ENCODE assay signal across 20 mouse cellular contexts in genomic region chr1:146211646-146212045, GRCm38 (mm10).
DNase-seq lines count a peak whose midpoint lies in the region; ATAC-seq and TF ChIP-seq lines count a peak whose summit lies in the region.
"Had no signal": no experiment of that assay in that cellular context is flagged by ENCODE, and none has a peak within 500 bp of the region (broad histone marks: within the 10 kb centered on the region; RNA-seq: fewer than 3 reads in every experiment).

No protein-coding gene starts in this region.

- H3K9ac ChIP-seq in hindbrain, embryonic 11.5 days (ENCODE audit: low read depth, low read length): no peak overlapping the region
- no peak overlapping the region for H3K9ac ChIP-seq in hindbrain, embryonic 13.5 days
- H3K9ac ChIP-seq in midbrain, postnatal 0 days (replicated peaks; ENCODE audit: low read length, poor library complexity, severe bottlenecking): no peak overlapping the region
- no peak overlapping the region for H3K9ac ChIP-seq in heart, embryonic 11.5 days (ENCODE audit: low read depth, low read length)
- H3K9ac ChIP-seq: forebrain, embryonic 12.5 days; hindbrain, embryonic 15.5 days; kidney, embryonic 15.5 days had no signal

- TF ChIP-seq CTCF in midbrain, postnatal 0 days (IDR thresholded peaks at IDR 0.05): peak; percentile 33
- TF ChIP-seq CTCF in brain, embryonic 14.5 days (IDR thresholded peaks at IDR 0.05; ENCODE audit: borderline replicate concordance, extremely low read depth, insufficient read depth, insufficient read length): no peak
- TF ChIP-seq CTCF in left cerebral cortex, adult 2 months (IDR thresholded peaks at IDR 0.05): no peak

- no peak for TF ChIP-seq POLR2A in brain, embryonic 14.5 days (IDR thresholded peaks at IDR 0.05; ENCODE audit: borderline replicate concordance, extremely low read depth, insufficient read depth, insufficient read length, poor library complexity, severe bottlenecking)

- peak; percentile 4 for DNase-seq in hindbrain, embryonic 11.5 days (ENCODE audit: low spot score)
- peak; percentile 81 for DNase-seq in midbrain, postnatal 0 days (ENCODE audit: low spot score)
- no peak for DNase-seq in midbrain, embryonic 10.5 days (ENCODE audit: low spot score)
- DNase-seq in brain, embryonic 14.5 days (ENCODE audit: low read depth): peak; percentile 71
- DNase-seq in left cerebral cortex, adult 2 months (ENCODE audit: extremely low spot score in 1 of 2, low spot score in 2 of 2): no peak
- DNase-seq: adrenal gland, postnatal 36 days; cerebellum, adult 2 months; gastrocnemius, postnatal 36 days; kidney, postnatal 4 days; liver; lung, postnatal 10 days; retina, postnatal 1 day; thymus, adult 2 months had no signal

- WGBS in hindbrain, embryonic 11.5 days: 92% methylated on average over 1 of the region's 1 CpGs
- 88% methylated on average over 1 of the region's 1 CpGs for WGBS in hindbrain, embryonic 13.5 days
- 84% methylated on average over 1 of the region's 1 CpGs for WGBS in midbrain, postnatal 0 days
- WGBS in midbrain, embryonic 10.5 days: 94% methylated on average over 1 of the region's 1 CpGs
- WGBS in heart, embryonic 11.5 days (ENCODE audit: insufficient replicate concordance): 81% methylated on average over 1 of the region's 1 CpGs

- no peak for ATAC-seq in hindbrain, embryonic 11.5 days (ENCODE audit: low FRiP score)
- no peak for ATAC-seq in hindbrain, embryonic 13.5 days (ENCODE audit: low FRiP score)
- no peak for ATAC-seq in midbrain, postnatal 0 days (ENCODE audit: low FRiP score)
- ATAC-seq in heart, embryonic 11.5 days (replicated peaks; ENCODE audit: insufficient number of reproducible peaks, low FRiP score, low TSS enrichment): no peak
- ATAC-seq: CD4-positive, CD25-positive, alpha-beta regulatory T cell, adult 4 months; intestine, embryonic 16.5 days had no signal

- no peaks in the 10 kb centered on the region for H3K9me3 ChIP-seq in hindbrain, embryonic 11.5 days (ENCODE audit: control insufficient read depth, low read length)
- no peaks in the 10 kb centered on the region for H3K9me3 ChIP-seq in hindbrain, embryonic 13.5 days
- H3K9me3 ChIP-seq in midbrain, postnatal 0 days (ENCODE audit: low read length): no peaks in the 10 kb centered on the region
- no peaks in the 10 kb centered on the region for H3K9me3 ChIP-seq in midbrain, embryonic 10.5 days (replicated peaks)
- H3K9me3 ChIP-seq in heart, embryonic 11.5 days (replicated peaks; ENCODE audit: control insufficient read depth, low read length): no peaks in the 10 kb centered on the region
- H3K9me3 ChIP-seq: forebrain, embryonic 12.5 days; hindbrain, embryonic 15.5 days; kidney, embryonic 15.5 days had no signal

- no peak overlapping the region for H3K4me2 ChIP-seq in hindbrain, embryonic 11.5 days (replicated peaks; ENCODE audit: low read depth, low read length)
- H3K4me2 ChIP-seq in hindbrain, embryonic 13.5 days: no peak overlapping the region
- H3K4me2 ChIP-seq in midbrain, postnatal 0 days (ENCODE audit: low read depth, low read length, poor library complexity, severe bottlenecking): no peak overlapping the region
- H3K4me2 ChIP-seq in heart, embryonic 11.5 days: no peak overlapping the region
- H3K4me2 ChIP-seq: forebrain, embryonic 12.5 days; hindbrain, embryonic 15.5 days; kidney, embryonic 15.5 days had no signal

- H3K4me1 ChIP-seq in hindbrain, embryonic 11.5 days (replicated peaks; ENCODE audit: control insufficient read depth, insufficient read depth, low read length): no peaks in the 10 kb centered on the region
- H3K4me1 ChIP-seq in hindbrain, embryonic 13.5 days (replicated peaks): no peaks in the 10 kb centered on the region
- H3K4me1 ChIP-seq in midbrain, postnatal 0 days (ENCODE audit: insufficient read depth, low read length): no peaks in the 10 kb centered on the region
- no peaks in the 10 kb centered on the region for H3K4me1 ChIP-seq in midbrain, embryonic 10.5 days
- H3K4me1 ChIP-seq in heart, embryonic 11.5 days (ENCODE audit: control insufficient read depth, insufficient read depth, low read length): no peaks in the 10 kb centered on the region
- H3K4me1 ChIP-seq: forebrain, embryonic 12.5 days; hindbrain, embryonic 15.5 days; kidney, embryonic 15.5 days had no signal

- H3K27ac ChIP-seq in hindbrain, embryonic 11.5 days (ENCODE audit: low read depth, low read length): no peak overlapping the region
- H3K27ac ChIP-seq in hindbrain, embryonic 13.5 days: no peak overlapping the region
- H3K27ac ChIP-seq in midbrain, postnatal 0 days (ENCODE audit: low read depth, low read length): no peak overlapping the region
- H3K27ac ChIP-seq in midbrain, embryonic 10.5 days (replicated peaks): no peak overlapping the region
- H3K27ac ChIP-seq in left cerebral cortex, adult 2 months: no peak overlapping the region
- H3K27ac ChIP-seq in heart, embryonic 11.5 days (ENCODE audit: low read depth, low read length): no peak overlapping the region
- H3K27ac ChIP-seq: forebrain, embryonic 12.5 days; hindbrain, embryonic 15.5 days; kidney, embryonic 15.5 days had no signal

- no peak overlapping the region for H3K4me3 ChIP-seq in hindbrain, embryonic 11.5 days (ENCODE audit: low read depth, low read length)
- H3K4me3 ChIP-seq in hindbrain, embryonic 13.5 days: no peak overlapping the region
- H3K4me3 ChIP-seq in midbrain, postnatal 0 days (ENCODE audit: low read depth, low read length): no peak overlapping the region
- no peak overlapping the region for H3K4me3 ChIP-seq in midbrain, embryonic 10.5 days
- no peak overlapping the region for H3K4me3 ChIP-seq in left cerebral cortex, adult 2 months
- H3K4me3 ChIP-seq in heart, embryonic 11.5 days (ENCODE audit: low read depth, low read length): no peak overlapping the region
- H3K4me3 ChIP-seq: forebrain, embryonic 12.5 days; hindbrain, embryonic 15.5 days; kidney, embryonic 15.5 days had no signal

- no peaks in the 10 kb centered on the region for H3K27me3 ChIP-seq in hindbrain, embryonic 11.5 days (ENCODE audit: control insufficient read depth, insufficient read depth, low read length)
- no peaks in the 10 kb centered on the region for H3K27me3 ChIP-seq in hindbrain, embryonic 13.5 days
- H3K27me3 ChIP-seq in midbrain, postnatal 0 days (ENCODE audit: insufficient read depth, low read length): no peaks in the 10 kb centered on the region
- no peaks in the 10 kb centered on the region for H3K27me3 ChIP-seq in midbrain, embryonic 10.5 days (ENCODE audit: low read depth, poor library complexity, severe bottlenecking)
- no peaks in the 10 kb centered on the region for H3K27me3 ChIP-seq in heart, embryonic 11.5 days (ENCODE audit: control insufficient read depth, insufficient read depth, low read length)
- H3K27me3 ChIP-seq: forebrain, embryonic 12.5 days; hindbrain, embryonic 15.5 days; kidney, embryonic 15.5 days had no signal

- intact Hi-C loops in left cerebral cortex, adult 2 months (cut with DNase I): no loop called here

- no peaks in the 10 kb centered on the region for H3K36me3 ChIP-seq in hindbrain, embryonic 11.5 days (ENCODE audit: control insufficient read depth, insufficient read depth, low read length)
- no peaks in the 10 kb centered on the region for H3K36me3 ChIP-seq in hindbrain, embryonic 13.5 days
- no peaks in the 10 kb centered on the region for H3K36me3 ChIP-seq in midbrain, postnatal 0 days (ENCODE audit: insufficient read depth, low read length)
- H3K36me3 ChIP-seq in midbrain, embryonic 10.5 days: no peaks in the 10 kb centered on the region
- no peaks in the 10 kb centered on the region for H3K36me3 ChIP-seq in heart, embryonic 11.5 days (ENCODE audit: control insufficient read depth, insufficient read depth, low read length)
- H3K36me3 ChIP-seq: forebrain, embryonic 12.5 days; hindbrain, embryonic 15.5 days; kidney, embryonic 15.5 days had no signal

Comparison
In these comparisons a context has a peak if more than half of its experiments do, and no peak if none do; other contexts are left out.
1. DNase-seq: peak in hindbrain, embryonic 11.5 days (single experiment), midbrain, postnatal 0 days (single experiment) and brain, embryonic 14.5 days (single experiment); none in midbrain, embryonic 10.5 days (single experiment) and left cerebral cortex, adult 2 months (0 of 2).